16 mouse cellular contexts compared by ENCODE assay signal in genomic region chr14:55370384-55370783, GRCm38 (mm10).
"Had no signal": no experiment of that assay in that cellular context is flagged by ENCODE, and none has a peak within 500 bp of the region (broad histone marks: within the 10 kb centered on the region; RNA-seq: fewer than 3 reads in every experiment).

No protein-coding gene starts in this region.

- H3K4me2 ChIP-seq: limb, embryonic 12.5 days; liver, embryonic 13.5 days; lung, embryonic 15.5 days; midbrain, embryonic 13.5 days; neural tube, embryonic 13.5 days had no signal

- H3K9me3 ChIP-seq: limb, embryonic 12.5 days; liver, embryonic 13.5 days; lung, embryonic 15.5 days; midbrain, embryonic 13.5 days; neural tube, embryonic 13.5 days had no signal

- DNase-seq: kidney, adult 2 months; kidney, postnatal 25 days; liver; liver, embryonic 13.5 days; liver, postnatal 0 days; lung, postnatal 14 days; spleen, adult 18-20 months; thymus, adult 18-20 months; thymus, postnatal 36 days had no signal

- H3K36me3 ChIP-seq: limb, embryonic 12.5 days; liver, embryonic 13.5 days; lung, embryonic 15.5 days; midbrain, embryonic 13.5 days; neural tube, embryonic 13.5 days had no signal

- ATAC-seq: intestine, embryonic 16.5 days; liver, postnatal 0 days; midbrain, embryonic 13.5 days had no signal

- H3K27me3 ChIP-seq: limb, embryonic 12.5 days; liver, embryonic 13.5 days; lung, embryonic 15.5 days; midbrain, embryonic 13.5 days; neural tube, embryonic 13.5 days had no signal

- H3K27ac ChIP-seq: limb, embryonic 12.5 days; liver, embryonic 13.5 days; lung, embryonic 15.5 days; macrophage; midbrain, embryonic 13.5 days; neural tube, embryonic 13.5 days had no signal

- H3K4me3 ChIP-seq: limb, embryonic 12.5 days; liver, embryonic 13.5 days; lung, embryonic 15.5 days; midbrain, embryonic 13.5 days; myocyte; neural tube, embryonic 13.5 days had no signal

- H3K9ac ChIP-seq: limb, embryonic 12.5 days; liver, embryonic 13.5 days; liver, postnatal 0 days; lung, embryonic 15.5 days; midbrain, embryonic 13.5 days; neural tube, embryonic 13.5 days had no signal

- H3K4me1 ChIP-seq: limb, embryonic 12.5 days; lung, embryonic 15.5 days; midbrain, embryonic 13.5 days; neural tube, embryonic 13.5 days had no signal
